Mouse (Mus musculus): ENCODE results near the gene Tmem221.
A peak's percentile ranks its signal among the peaks of the same experiment; 100 is the strongest.
"Not testable (repeated sequence)": the region's sequence is repeated elsewhere in the genome, so short reads cannot be mapped to it uniquely, and the experiment has no call there.

Gene Tmem221

DNA sequence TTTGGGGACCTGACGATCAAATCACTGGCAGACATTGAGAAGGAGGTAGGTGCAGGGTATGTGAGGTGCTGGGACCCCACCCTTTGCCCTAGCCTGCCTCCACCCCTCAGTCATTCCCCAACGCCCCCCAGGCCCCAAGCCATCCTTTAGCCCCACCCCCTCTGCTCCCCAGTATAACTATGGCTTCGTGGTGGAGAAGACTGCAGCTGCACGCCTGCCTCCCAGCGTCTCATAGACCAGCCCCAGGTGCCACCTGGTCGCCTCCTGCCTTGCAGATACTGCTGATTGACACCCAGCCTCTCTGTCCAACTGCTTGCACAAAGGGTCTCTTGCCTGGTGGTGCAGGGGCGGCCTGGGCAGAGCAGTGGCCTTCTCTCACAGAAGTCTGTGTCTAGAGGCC lies 11.1 kb downstream of the Tmem221 start:
- DNase-seq (ENCODE audit: low spot score) = no peak

GRCm38 (mm10) chr8:71545053-71545452 lies 13.6 kb downstream of the Tmem221 start:
- no peak for DNase-seq (ENCODE audit: low spot score)

DNA sequence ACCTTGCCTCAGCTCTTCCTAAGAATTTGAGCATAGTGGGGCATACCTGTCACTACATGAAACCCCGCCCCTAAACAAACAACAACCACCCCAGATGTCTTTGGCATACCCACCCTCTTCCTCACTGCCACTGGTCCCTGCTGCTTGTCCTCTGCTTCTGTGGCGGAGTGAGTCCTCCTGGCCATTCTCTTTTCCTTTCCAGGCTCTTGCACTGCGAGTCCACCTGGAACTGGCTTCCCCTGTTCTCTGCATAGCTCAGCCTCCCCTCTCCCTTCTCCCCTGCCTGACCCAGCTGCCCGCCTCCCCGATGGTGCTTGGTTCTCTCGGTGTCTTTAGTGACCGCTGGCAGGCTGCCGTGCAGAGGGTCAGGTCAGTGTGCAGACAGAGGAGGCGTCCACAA lies 14.9 kb downstream of the Tmem221 start:
- no peak for DNase-seq (ENCODE audit: low spot score)

GRCm38 (mm10) chr8:71542632-71543343 lies 15.9 kb downstream of the Tmem221 start, which contains the start of gene Mvb12a:
TSS of gene Mvb12a (plus strand) at chr8:71542922.
- DNase-seq (ENCODE audit: low spot score) = peak; percentile 94

GRCm38 (mm10) chr8:71537028-71537867 lies 21.4 kb downstream of the Tmem221 start, which contains the start of gene Bst2:
TSS of gene Bst2 (minus strand) at chr8:71537456.
- DNase-seq (ENCODE audit: low spot score) = peak; percentile 83

DNA sequence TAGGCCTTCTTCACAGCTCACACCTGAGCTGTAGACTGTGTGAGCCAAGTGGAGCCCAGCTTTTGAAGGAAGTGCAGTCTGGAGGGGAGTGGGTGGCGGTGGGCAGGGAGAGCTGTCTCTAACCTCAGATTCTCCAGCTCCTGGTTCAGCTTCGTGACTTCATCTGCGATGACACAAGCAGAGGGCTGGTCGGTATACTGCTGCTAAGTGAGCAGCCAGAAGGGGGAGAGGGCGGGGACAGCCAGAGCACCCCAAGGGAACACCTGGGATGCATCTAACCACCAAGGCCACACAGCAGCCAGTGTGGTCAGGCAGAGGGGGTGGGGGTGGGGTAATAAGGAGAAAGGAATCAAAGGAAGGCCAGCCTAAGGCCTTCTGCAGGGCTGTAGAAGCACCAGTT lies 23.0 kb downstream of the Tmem221 start:
- DNase-seq (ENCODE audit: low spot score) = no peak

GRCm38 (mm10) chr8:71534263-71534810 lies 24.3 kb downstream of the Tmem221 start:
- no peak for DNase-seq (ENCODE audit: low spot score)

DNA sequence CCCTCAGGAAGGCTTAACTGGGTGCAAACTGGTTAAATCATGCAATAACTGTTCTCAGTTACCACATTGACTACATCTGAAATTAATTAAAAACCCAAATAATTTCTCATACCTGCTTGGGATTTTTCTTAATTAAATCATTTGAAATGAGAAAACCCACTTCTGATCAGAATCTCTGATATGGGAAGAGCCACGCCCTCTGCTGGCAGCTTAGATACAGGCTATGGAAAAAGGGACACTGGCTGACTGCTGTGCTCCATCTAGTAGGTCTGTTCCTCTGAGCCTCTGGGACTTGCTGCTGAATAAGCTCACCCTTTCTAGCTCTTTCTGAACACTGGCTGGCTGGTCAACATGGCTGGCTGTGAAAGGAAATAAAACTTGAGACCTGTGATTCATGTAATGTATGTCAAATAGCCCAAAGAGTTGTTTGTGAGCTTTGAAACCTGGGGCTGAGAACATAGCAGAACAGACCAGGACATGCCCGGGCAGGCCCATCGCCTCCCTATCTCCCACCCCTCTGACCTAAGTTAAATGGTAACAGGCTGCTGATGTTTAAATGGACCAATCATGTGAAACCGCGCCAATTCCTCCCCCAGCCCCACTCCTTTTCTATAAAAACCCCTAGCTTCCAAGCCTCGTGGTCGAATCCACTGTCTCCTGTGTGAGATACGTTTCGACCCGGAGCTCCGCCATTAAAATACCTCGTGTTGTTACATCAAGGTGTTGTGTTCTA lies 27.8 kb downstream of the Tmem221 start:
- not testable (repeated sequence) for DNase-seq (ENCODE audit: low spot score)

DNA sequence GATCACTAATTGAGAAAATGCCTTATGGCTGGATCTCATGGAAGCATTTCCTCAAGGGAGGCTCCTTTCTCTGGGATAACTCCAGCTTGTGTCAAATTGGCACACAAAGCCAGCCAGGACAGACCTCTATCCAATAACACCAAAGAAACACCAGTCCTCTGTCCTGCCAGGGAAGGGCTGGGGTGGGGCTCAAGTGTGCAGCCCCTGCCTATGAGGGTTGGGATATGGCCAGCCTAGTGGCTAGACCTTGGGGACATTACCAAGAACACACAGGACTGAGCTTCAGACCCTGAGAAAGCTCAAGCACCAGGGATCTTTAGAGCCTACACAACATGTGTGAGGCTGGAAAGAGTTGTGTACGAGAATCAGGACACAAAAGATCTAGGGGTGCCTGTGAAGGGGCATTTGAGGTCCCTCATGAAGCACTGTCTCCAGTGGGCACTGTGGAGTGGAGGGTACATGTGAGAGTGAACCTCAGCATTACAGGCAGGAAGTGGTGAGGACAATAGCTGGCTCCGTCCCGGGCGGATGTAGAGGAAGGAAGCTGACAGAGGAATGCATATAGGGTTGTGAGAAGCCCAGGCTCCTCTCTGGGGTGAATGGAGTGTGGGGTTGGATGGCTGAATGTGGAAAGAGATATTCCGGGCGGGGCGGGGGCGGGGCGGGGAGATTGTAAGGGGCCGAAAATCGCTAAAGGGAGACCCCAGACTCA lies 30.2 kb downstream of the Tmem221 start:
- peak; percentile 60 for DNase-seq (ENCODE audit: low spot score)

DNA sequence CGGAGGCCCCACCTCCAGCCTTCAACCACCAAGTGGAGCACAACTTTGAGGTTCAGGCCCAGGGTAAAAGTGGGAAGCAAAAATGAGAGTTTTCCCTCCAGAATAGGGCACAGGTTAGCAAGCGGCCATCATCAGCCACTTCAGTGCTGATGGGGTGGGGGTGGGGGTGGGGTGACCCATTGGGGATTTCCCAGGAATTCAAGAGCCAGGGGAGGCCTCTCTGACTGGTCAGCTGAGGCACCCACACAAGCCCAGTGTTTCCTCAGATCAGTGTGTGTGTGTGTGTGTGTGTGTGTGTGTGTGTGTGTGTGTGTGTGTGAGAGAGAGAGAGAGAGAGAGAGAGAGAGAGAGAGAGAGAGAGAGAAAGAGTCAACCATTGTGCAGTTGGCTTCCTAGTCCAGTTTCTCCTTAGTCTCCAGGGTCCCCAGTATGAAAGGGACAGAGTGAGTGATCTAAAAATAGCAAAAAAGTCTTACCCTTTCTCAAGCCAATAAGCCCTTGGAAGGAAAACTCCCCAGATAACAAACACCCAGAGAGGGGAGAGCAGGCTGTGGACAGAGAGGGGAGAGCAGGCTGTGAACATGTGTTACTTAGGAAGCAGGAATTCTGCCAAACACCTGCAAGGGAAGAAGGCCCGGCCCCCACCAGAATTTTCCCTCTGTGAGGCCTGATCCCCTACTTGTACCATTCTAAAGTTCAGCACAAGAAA lies 31.4 kb downstream of the Tmem221 start:
- no peak for DNase-seq (ENCODE audit: low spot score)

GRCm38 (mm10) chr8:71526272-71526671 lies 32.4 kb downstream of the Tmem221 start:
- DNase-seq (ENCODE audit: low spot score) = no peak

- no peak for DNase-seq (ENCODE audit: low spot score)
Observed at GRCm38 (mm10) chr8:71525226-71526050, 33.2 kb downstream of the Tmem221 start, which contains the start of gene Ccdc194. TSS of gene Ccdc194 (minus strand) at chr8:71525711.

- DNase-seq (ENCODE audit: low spot score) = peak; percentile 92
Observed at GRCm38 (mm10) chr8:71521634-71522033, 37.0 kb downstream of the Tmem221 start.

GRCm38 (mm10) chr8:71519037-71519825 lies 39.4 kb downstream of the Tmem221 start:
- peak; percentile 47 for DNase-seq (ENCODE audit: low spot score)

- no peak for DNase-seq (ENCODE audit: low spot score)
Observed at GRCm38 (mm10) chr8:71516786-71517185, 41.9 kb downstream of the Tmem221 start.

DNA sequence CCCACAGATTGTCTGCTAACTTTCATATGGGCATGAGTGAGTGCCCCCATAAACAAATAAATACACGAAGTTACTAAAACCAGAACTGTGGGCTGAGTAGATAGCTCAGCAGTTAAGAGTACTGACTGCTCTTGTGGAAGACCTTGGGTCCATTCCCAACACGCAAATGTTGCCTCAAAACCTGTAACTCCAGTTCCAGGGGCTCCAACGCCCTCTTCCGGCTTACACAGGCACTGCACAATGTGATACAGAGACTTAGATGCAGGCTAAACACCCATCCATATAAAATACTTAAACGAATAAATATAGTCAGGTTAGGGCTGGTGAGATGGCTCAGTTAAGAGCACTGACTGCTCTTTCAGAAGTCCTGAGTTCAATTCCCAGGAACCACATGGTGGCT lies 43.6 kb downstream of the Tmem221 start:
- DNase-seq (ENCODE audit: low spot score) = no peak

GRCm38 (mm10) chr8:71513018-71513754 lies 45.5 kb downstream of the Tmem221 start:
- DNase-seq (ENCODE audit: low spot score) = no peak

- no peak for DNase-seq (ENCODE audit: low spot score)
Observed at GRCm38 (mm10) chr8:71511644-71512043, 47.0 kb downstream of the Tmem221 start, which contains the start of gene Plvap. TSS of gene Plvap (minus strand) at chr8:71511752.
